7 mouse cellular contexts compared by ENCODE assay signal in the genomic region with DNA sequence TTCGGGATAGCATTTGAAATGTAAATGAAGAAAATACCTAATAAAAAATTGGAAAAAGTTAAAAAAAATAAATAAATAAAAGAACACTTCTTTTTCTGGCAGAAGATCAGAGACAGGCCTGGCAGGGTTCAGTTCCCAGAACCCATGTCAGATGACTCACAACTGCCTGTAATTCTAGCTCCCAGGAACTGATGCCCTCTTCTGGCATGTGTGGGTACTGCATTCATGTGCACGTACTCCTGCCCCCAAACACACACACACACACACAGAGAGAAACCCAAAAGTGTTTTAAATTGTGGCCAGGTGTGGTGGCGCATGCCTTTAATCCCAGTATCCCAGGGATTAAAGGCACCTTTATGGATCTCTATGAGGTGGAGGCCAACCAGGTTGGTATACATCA. TPM values are rescaled to one million over a fixed set of nuclear protein-coding genes. Genes with fewer than 3 reads are reported as not detected.
A peak's percentile ranks its signal among the peaks of the same experiment; 100 is the strongest.
DNase-seq lines count a peak whose midpoint lies in the region; TF ChIP-seq lines count a peak whose summit lies in the region.

No protein-coding gene starts in this region.

- TF ChIP-seq CTCF in kidney, adult 2 months (conservative IDR thresholded peaks at IDR 0.05; ENCODE audit: insufficient read depth, insufficient read length, low read depth, low read length) = peak; percentile 43
- TF ChIP-seq CTCF in brain, embryonic 14.5 days (IDR thresholded peaks at IDR 0.05; ENCODE audit: borderline replicate concordance, extremely low read depth, insufficient read depth, insufficient read length) = peak; percentile 52; the same call in 1 of the 2 replicates

- no peaks in the 10 kb centered on the region for H3K27me3 ChIP-seq in kidney, adult 2 months (replicated peaks; ENCODE audit: control insufficient read depth, insufficient read depth, low read length)

- no peak for TF ChIP-seq POLR2A in kidney, adult 2 months (IDR thresholded peaks at IDR 0.05; ENCODE audit: low read depth, low read length)
- TF ChIP-seq POLR2A in brain, embryonic 14.5 days (IDR thresholded peaks at IDR 0.05; ENCODE audit: borderline replicate concordance, extremely low read depth, insufficient read depth, insufficient read length, poor library complexity, severe bottlenecking) = no peak

- DNase-seq in kidney, adult 2 months = no peak
- no peak for DNase-seq in kidney, postnatal 14 days
- DNase-seq in ES-CJ7 (ENCODE audit: low read depth, low spot score) = peak; percentile 82
- DNase-seq in brain, embryonic 14.5 days (ENCODE audit: low read depth) = no peak
- peak; percentile 20 for DNase-seq in retina, embryonic 14.5 days (ENCODE audit: low spot score)
- DNase-seq in right cerebral cortex, postnatal 36 days (ENCODE audit: low spot score in 2 of 2) = no peak
- DNase-seq in right cerebral cortex, postnatal 25 days = no peak

- 97% methylated on average over 3 of the region's 3 CpGs for WGBS in kidney, adult 2 months

- H3K36me3 ChIP-seq in kidney, adult 2 months (ENCODE audit: control insufficient read depth, insufficient read depth, low read length) = no peaks in the 10 kb centered on the region; the same call in 1 of the 2 replicates

- no peaks in the 10 kb centered on the region for H3K4me1 ChIP-seq in kidney, adult 2 months (ENCODE audit: control insufficient read depth, insufficient read depth, low read length)

- H3K27ac ChIP-seq in kidney, adult 2 months (ENCODE audit: insufficient read depth, low read depth, low read length) = no peak overlapping the region

- no peak overlapping the region for H3K4me3 ChIP-seq in kidney, adult 2 months (ENCODE audit: insufficient read depth, low read depth, low read length)

RNA-seq across cellular contexts. Expression of a gene that starts 51.3 kb away (rescaled TPM):
- polyA plus RNA-seq in kidney, adult 2 months (2012; rRNA removed) = 9.1 and 10.9 TPM in 2 replicates
- polyA plus RNA-seq in brain, embryonic 14.5 days (2012; rRNA removed) = 20.1 and 21.0 TPM in 2 replicates

Comparison
In these comparisons a context has a peak if more than half of its experiments do, and no peak if none do; other contexts are left out.
1. DNase-seq: peak in ES-CJ7 (single experiment) and retina, embryonic 14.5 days (single experiment); none in kidney, adult 2 months (single experiment), kidney, postnatal 14 days (single experiment), brain, embryonic 14.5 days (single experiment), right cerebral cortex, postnatal 36 days (0 of 2) and right cerebral cortex, postnatal 25 days (single experiment).